Mouse (Mus musculus): ENCODE data around the gene Ankrd27.
A peak's percentile ranks its signal among the peaks of the same experiment; 100 is the strongest.

- TF ChIP-seq CTCF (conservative IDR thresholded peaks at IDR 0.05; ENCODE audit: low read length) (no peak), POU5F1 (IDR thresholded peaks at IDR 0.05; ENCODE audit: borderline replicate concordance, low read length) (no peak), NANOG (IDR thresholded peaks at IDR 0.05; ENCODE audit: borderline replicate concordance, low read length) (peak; percentile 59; the same call in 1 of the 2 replicates)
Measured at GRCm38 (mm10) chr7:35657829-35658228, 71.8 kb downstream of the Ankrd27 start.

All from E14TG2a.4 (cell line).